Mouse (Mus musculus) MEL (cell line): Measurements from ENCODE around the gene Mrpl53. TPM values are rescaled to one million over a fixed set of nuclear protein-coding genes. Genes with fewer than 3 reads are reported as not detected.
A peak's percentile ranks its signal among the peaks of the same experiment; 100 is the strongest.

ENCODE experiments used
- DNase-seq: peaks from one replicate; pipeline ENCODE4 v3.0.0; 2011; ENCODE audit warnings: low read depth, low spot score
- H3K27ac ChIP-seq: 2 replicates; pipeline ENCODE4 v1.5.1; 2012; ENCODE audit warnings: low read depth, mild to moderate bottlenecking, control low read depth, low read length, moderate library complexity; ENCODE audit not compliant: control insufficient read depth
- H3K27me3 ChIP-seq, 2 experiments: fragments of 150-350 bp in 1 of 2; sonication (generic) in 1 of 2; 2 replicates each; pipeline ENCODE4 v1.6.1; 2012; ENCODE audit warnings: low read length in 2 of 2, mild to moderate bottlenecking in 2 of 2, improper control_type of control experiment in 1 of 2, moderate library complexity in 1 of 2; ENCODE audit not compliant: insufficient read depth in 2 of 2, control insufficient read depth in 1 of 2
- H3K36me3 ChIP-seq, 2 experiments: 2 replicates each; pipeline ENCODE4 v1.6.1; 2012 to 2014; ENCODE audit warnings: low read length in 2 of 2, improper control_type of control experiment in 1 of 2, inconsistent platforms in 1 of 2, mild to moderate bottlenecking in 1 of 2; ENCODE audit not compliant: insufficient read depth in 2 of 2, control insufficient read depth in 1 of 2
- H3K4me1 ChIP-seq, 2 experiments: fragments of 150-350 bp in 1 of 2; sonication (generic) in 1 of 2; 2 replicates each; pipeline ENCODE4 v1.6.1; 2012; ENCODE audit warnings: low read length in 2 of 2, improper control_type of control experiment in 1 of 2, mild to moderate bottlenecking in 1 of 2; ENCODE audit not compliant: insufficient read depth in 2 of 2, control insufficient read depth in 1 of 2
- H3K4me3 ChIP-seq, 2 experiments: fragments of 150-350 bp in 1 of 2; sonication (generic) in 1 of 2; 2 replicates each; pipeline ENCODE4 v1.5.1; 2012; ENCODE audit warnings: low read depth in 2 of 2, low read length in 2 of 2, mild to moderate bottlenecking in 2 of 2, moderate library complexity in 2 of 2, control low read depth in 1 of 2, improper control_type of control experiment in 1 of 2; ENCODE audit not compliant: control insufficient read depth in 1 of 2, insufficient read depth in 1 of 2
- H3K79me2 ChIP-seq: 2 replicates; pipeline ENCODE4 v1.6.1; 2012; ENCODE audit warnings: mild to moderate bottlenecking, low read length, moderate library complexity; ENCODE audit not compliant: control insufficient read depth, poor library complexity, insufficient read depth
- H3K9ac ChIP-seq: 2 replicates; pipeline ENCODE4 v1.6.1; 2012; ENCODE audit warnings: low read depth, mild to moderate bottlenecking, control low read depth, low read length, moderate library complexity; ENCODE audit not compliant: control insufficient read depth, poor library complexity, severe bottlenecking
- H3K9me3 ChIP-seq: fragments of 150-350 bp; sonication (generic); replicated peaks from 2 replicates; pipeline ENCODE4 v1.6.1; 2012; ENCODE audit warnings: mild to moderate bottlenecking, low read length, improper control_type of control experiment, moderate library complexity; ENCODE audit not compliant: insufficient read depth
- BHLHE40 ChIP-seq: IDR thresholded peaks from 2 replicates; pipeline ENCODE4 v1.6.1; 2012; ENCODE audit warnings: low read depth, mild to moderate bottlenecking, inconsistent platforms, low read length, improper control_type of control experiment, borderline replicate concordance
- CHD1 ChIP-seq: IDR thresholded peaks from 2 replicates; pipeline ENCODE4 v1.6.1; 2012; ENCODE audit warnings: low read depth, mild to moderate bottlenecking, inconsistent platforms, low read length, improper control_type of control experiment
- CHD2 ChIP-seq: IDR thresholded peaks from 2 replicates; pipeline ENCODE4 v1.6.1; 2011; ENCODE audit warnings: low read length, improper control_type of control experiment
- CTCF ChIP-seq, 3 experiments: IDR thresholded peaks in 2 of 3; conservative IDR thresholded peaks in 1 of 3; 2 replicates each; pipeline ENCODE4 v1.5.1; 2011 to 2012; ENCODE audit warnings: low read length in 3 of 3, low read depth in 2 of 3, mild to moderate bottlenecking in 2 of 3, improper control_type of control experiment in 1 of 3, inconsistent platforms in 1 of 3, mixed read lengths in 1 of 3, moderate library complexity in 1 of 3; ENCODE audit not compliant: control insufficient read depth in 1 of 3, insufficient read depth in 1 of 3, poor library complexity in 1 of 3, severe bottlenecking in 1 of 3
- E2F4 ChIP-seq: IDR thresholded peaks from 2 replicates; pipeline ENCODE4 v1.6.1; 2011; ENCODE audit warnings: low read depth, low read length, improper control_type of control experiment, borderline replicate concordance
- ELF1 ChIP-seq: IDR thresholded peaks from 2 replicates; pipeline ENCODE4 v1.6.1; 2014; ENCODE audit warnings: low read depth, mild to moderate bottlenecking, inconsistent platforms, low read length, improper control_type of control experiment, moderate library complexity
- ETS1 ChIP-seq: IDR thresholded peaks from 2 replicates; pipeline ENCODE4 v1.6.1; 2012; ENCODE audit warnings: low read depth, mild to moderate bottlenecking, inconsistent platforms, low read length, improper control_type of control experiment, moderate library complexity
- GABPA ChIP-seq: IDR thresholded peaks from 2 replicates; pipeline ENCODE4 v1.6.1; 2012; ENCODE audit warnings: low read depth, mild to moderate bottlenecking, inconsistent platforms, low read length, improper control_type of control experiment, moderate library complexity
- GATA1 ChIP-seq: IDR thresholded peaks from 2 replicates; pipeline ENCODE4 v1.6.1; 2011; ENCODE audit warnings: low read depth, low read length, improper control_type of control experiment
- HCFC1 ChIP-seq: IDR thresholded peaks from 2 replicates; pipeline ENCODE4 v1.6.1; 2012; ENCODE audit warnings: low read depth, mild to moderate bottlenecking, inconsistent platforms, low read length, improper control_type of control experiment, moderate library complexity
- JUND ChIP-seq: IDR thresholded peaks from 2 replicates; pipeline ENCODE4 v1.6.1; 2011; ENCODE audit warnings: low read depth, mild to moderate bottlenecking, improper control_type of control experiment, low read length
- KAT2A ChIP-seq: conservative IDR thresholded peaks from 2 replicates; pipeline ENCODE4 v1.6.1; 2012; ENCODE audit warnings: low read depth, low read length, improper control_type of control experiment, inconsistent platforms
- MAFK ChIP-seq: IDR thresholded peaks from 2 replicates; pipeline ENCODE4 v1.6.1; 2011; ENCODE audit warnings: low read depth, mild to moderate bottlenecking, low read length, improper control_type of control experiment, borderline replicate concordance
- MAX ChIP-seq: IDR thresholded peaks from 2 replicates; pipeline ENCODE4 v1.6.1; 2011; ENCODE audit warnings: low read length, improper control_type of control experiment
- MAZ ChIP-seq: IDR thresholded peaks from 2 replicates; pipeline ENCODE4 v1.6.1; 2012; ENCODE audit warnings: low read depth, mild to moderate bottlenecking, inconsistent platforms, low read length, improper control_type of control experiment
- MEF2A ChIP-seq: IDR thresholded peaks from 2 replicates; pipeline ENCODE4 v1.6.1; 2014; ENCODE audit warnings: low read depth, mild to moderate bottlenecking, inconsistent platforms, low read length, improper control_type of control experiment; ENCODE audit not compliant: poor library complexity, insufficient replicate concordance, severe bottlenecking; ENCODE audit errors: extremely low read depth
- MXI1 ChIP-seq: IDR thresholded peaks from 2 replicates; pipeline ENCODE4 v1.6.1; 2011; ENCODE audit warnings: mild to moderate bottlenecking, low read depth, low read length, improper control_type of control experiment
- MYB ChIP-seq: IDR thresholded peaks from 2 replicates; pipeline ENCODE4 v1.6.1; 2011; ENCODE audit warnings: mild to moderate bottlenecking, low read depth, low read length, improper control_type of control experiment
- MYC ChIP-seq: IDR thresholded peaks from 2 replicates; pipeline ENCODE4 v1.6.1; 2011; ENCODE audit warnings: low read depth, mild to moderate bottlenecking, low read length, improper control_type of control experiment, moderate library complexity
- NELFE ChIP-seq: IDR thresholded peaks from 2 replicates; pipeline ENCODE4 v1.6.1; 2011; ENCODE audit warnings: low read depth, low read length, improper control_type of control experiment
- NRF1 ChIP-seq: IDR thresholded peaks from 2 replicates; pipeline ENCODE4 v1.6.1; 2014; ENCODE audit warnings: low read depth, mild to moderate bottlenecking, inconsistent platforms, low read length, improper control_type of control experiment, moderate library complexity; ENCODE audit not compliant: poor library complexity, insufficient read depth, severe bottlenecking
- POLR2AphosphoS2 ChIP-seq: IDR thresholded peaks from 2 replicates; pipeline ENCODE4 v1.6.1; 2011; ENCODE audit warnings: low read length, improper control_type of control experiment
- POLR2AphosphoS5 ChIP-seq: IDR thresholded peaks from 2 replicates; pipeline ENCODE4 v1.6.1; 2012; ENCODE audit warnings: low read depth, borderline replicate concordance, mild to moderate bottlenecking, inconsistent platforms, low read length, moderate library complexity, mixed read lengths
- RAD21 ChIP-seq: IDR thresholded peaks from 2 replicates; pipeline ENCODE4 v1.6.1; 2011; ENCODE audit warnings: mild to moderate bottlenecking, low read depth, low read length, improper control_type of control experiment
- RCOR1 ChIP-seq: IDR thresholded peaks from 2 replicates; pipeline ENCODE4 v1.6.1; 2012; ENCODE audit warnings: low read depth, mild to moderate bottlenecking, inconsistent platforms, low read length, improper control_type of control experiment
- SIN3A ChIP-seq: IDR thresholded peaks from 2 replicates; pipeline ENCODE4 v1.6.1; 2012; ENCODE audit warnings: low read length, improper control_type of control experiment, inconsistent platforms
- SMC3 ChIP-seq: IDR thresholded peaks from 2 replicates; pipeline ENCODE4 v1.6.1; 2011; ENCODE audit warnings: low read depth, low read length, improper control_type of control experiment
- TAL1 ChIP-seq: IDR thresholded peaks from 2 replicates; pipeline ENCODE4 v1.6.1; 2012; ENCODE audit warnings: mild to moderate bottlenecking, inconsistent platforms, low read length, moderate library complexity, mixed read lengths
- TBP ChIP-seq: IDR thresholded peaks from 2 replicates; pipeline ENCODE4 v1.8.0; 2011; ENCODE audit warnings: low read depth, low read length, improper control_type of control experiment
- TCF12 ChIP-seq: IDR thresholded peaks from 2 replicates; pipeline ENCODE4 v1.6.1; 2014; ENCODE audit warnings: low read depth, mild to moderate bottlenecking, inconsistent platforms, low read length, improper control_type of control experiment, moderate library complexity
- UBTF ChIP-seq: IDR thresholded peaks from 2 replicates; pipeline ENCODE4 v1.6.1; 2012; ENCODE audit warnings: low read depth, mild to moderate bottlenecking, inconsistent platforms, low read length, improper control_type of control experiment, moderate library complexity, borderline replicate concordance; ENCODE audit not compliant: insufficient read depth
- USF1 ChIP-seq: IDR thresholded peaks from 2 replicates; pipeline ENCODE4 v1.6.1; 2014; ENCODE audit warnings: low read depth, mild to moderate bottlenecking, inconsistent platforms, low read length, improper control_type of control experiment, moderate library complexity
- USF2 ChIP-seq, 2 experiments: IDR thresholded peaks; 2 replicates each; pipeline ENCODE4 v1.6.1; 2011 to 2012; ENCODE audit warnings: improper control_type of control experiment in 2 of 2, low read length in 2 of 2, borderline replicate concordance in 1 of 2, inconsistent platforms in 1 of 2, low read depth in 1 of 2, mild to moderate bottlenecking in 1 of 2; ENCODE audit not compliant: insufficient read depth in 1 of 2
- ZC3H11A ChIP-seq: IDR thresholded peaks from 2 replicates; pipeline ENCODE4 v1.6.1; 2012; ENCODE audit warnings: low read depth, mild to moderate bottlenecking, inconsistent platforms, low read length, improper control_type of control experiment
- ZKSCAN1 ChIP-seq: IDR thresholded peaks from 2 replicates; pipeline ENCODE4 v1.6.1; 2012; ENCODE audit warnings: low read depth, mild to moderate bottlenecking, inconsistent platforms, low read length, improper control_type of control experiment, moderate library complexity
- ZMIZ1 ChIP-seq: IDR thresholded peaks from 2 replicates; pipeline ENCODE4 v1.6.1; 2012; ENCODE audit warnings: low read depth, mild to moderate bottlenecking, inconsistent platforms, low read length, improper control_type of control experiment, moderate library complexity
- ZNF384 ChIP-seq: IDR thresholded peaks from 2 replicates; pipeline ENCODE4 v1.6.1; 2012; ENCODE audit warnings: low read depth, mild to moderate bottlenecking, inconsistent platforms, low read length, improper control_type of control experiment
- polyA plus RNA-seq, 2 experiments: library from polyadenylated mRNA; stranded (reverse) in 1 of 2; unstranded in 1 of 2; fragments of >175 nt in 1 of 2; fragments of >200 nt in 1 of 2; gene quantifications; 2 replicates each; pipeline versions ENCODE4 v1.2.1 to v1.2.4; 2012; ENCODE audit warnings: low replicate concordance in 2 of 2, low read depth in 1 of 2; ENCODE audit not compliant: insufficient read length in 2 of 2, insufficient read depth in 1 of 2, missing spikeins in 1 of 2
- total RNA-seq: library from RNA; depleted of rRNA; stranded (reverse); fragments of 300-350 nt; gene quantifications from 2 replicates; pipeline ENCODE4 v1.2.3, GENCODE M21; 2012

The Mrpl53 gene
- total and polyA plus RNA-seq, 3 experiments, result 63.8 to 91.3 TPM; not detected in 1

DNA sequence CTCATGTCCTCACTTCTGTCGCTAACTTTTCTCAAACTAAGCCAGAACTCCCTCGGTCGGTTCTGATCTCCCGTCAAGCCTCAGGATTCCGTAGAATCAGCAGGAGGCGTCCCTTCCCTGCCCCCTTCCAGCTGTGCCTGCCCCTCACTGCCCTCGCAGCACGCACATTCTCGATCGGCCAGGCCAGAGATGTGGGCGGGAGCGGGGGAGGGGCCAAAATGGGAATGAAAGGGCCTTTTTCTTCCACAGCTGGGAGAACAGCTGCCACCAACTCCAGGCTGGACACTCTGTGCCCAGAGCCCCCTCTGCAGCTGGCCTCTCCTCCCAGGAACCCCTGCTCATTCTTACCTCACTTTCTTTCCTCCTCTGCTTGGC lies 28.7 kb downstream of the Mrpl53 start:
- no peaks in the 10 kb centered on the region for H3K27me3 ChIP-seq
- peak overlapping the region; percentile 55 for H3K27ac ChIP-seq
- H3K36me3 ChIP-seq, result no peaks in the 10 kb centered on the region
- peaks cover 6% of the 10 kb centered on the region; the same call in 1 of the 2 replicates for H3K79me2 ChIP-seq
- H3K9ac ChIP-seq, result peak overlapping the region; percentile 89
- H3K4me1 ChIP-seq, result peaks cover 0 to 10% of the 10 kb centered on the region in 2 experiments; a peak in 3 of 4 replicates
- H3K4me3 ChIP-seq, result peak overlapping the region; percentile 72 to 91
- DNase-seq, result peak; percentile 76
- H3K9me3 ChIP-seq, result no peaks in the 10 kb centered on the region
- TF ChIP-seq ELF1, result no peak
- no peak for TF ChIP-seq ZNF384
- no peak for TF ChIP-seq NRF1
- no peak; the same call in 1 of the 2 replicates for TF ChIP-seq MAX
- TF ChIP-seq UBTF, result no peak
- TF ChIP-seq GATA1, result no peak
- no peak for TF ChIP-seq TBP
- no peak for TF ChIP-seq E2F4
- TF ChIP-seq SIN3A, result peak; percentile 35; the same call in 1 of the 2 replicates
- no peak for TF ChIP-seq RAD21
- 0 out of 2 replicates have a peak, but pooled peaks have one; percentile 29 for TF ChIP-seq ETS1
- TF ChIP-seq USF2 (IDR thresholded peaks at IDR 0.05; ENCODE audit: borderline replicate concordance in 1 of 2, insufficient read depth in 1 of 2, low read depth in 1 of 2, low read length in 2 of 2), result no peak
- no peak for TF ChIP-seq CHD1
- TF ChIP-seq POLR2AphosphoS2, result no peak; the same call in 1 of the 2 replicates
- no peak for TF ChIP-seq MEF2A
- TF ChIP-seq TCF12, result 0 out of 2 replicates have a peak, but pooled peaks have one; percentile 8
- no peak for TF ChIP-seq ZMIZ1
- no peak for TF ChIP-seq BHLHE40
- TF ChIP-seq GABPA, result no peak
- no peak for TF ChIP-seq ZKSCAN1
- TF ChIP-seq POLR2AphosphoS5, result no peak
- no peak for TF ChIP-seq TAL1
- no peak for TF ChIP-seq MAFK
- no peak for TF ChIP-seq KAT2A
- no peak for TF ChIP-seq CHD2
- peak; percentile 42; the same call in 1 of the 2 replicates for TF ChIP-seq MXI1
- no peak for TF ChIP-seq MYB
- no peak for TF ChIP-seq CTCF (IDR thresholded peaks at IDR 0.05 in 2 of 3, conservative IDR thresholded peaks at IDR 0.05 in 1 of 3; ENCODE audit: control insufficient read depth in 1 of 3, insufficient read depth in 1 of 3, low read depth in 2 of 3, low read length in 3 of 3, poor library complexity in 1 of 3, severe bottlenecking in 1 of 3)
- no peak for TF ChIP-seq ZC3H11A
- no peak for TF ChIP-seq JUND
- TF ChIP-seq USF1, result no peak
- TF ChIP-seq MYC, result no peak
- peak; percentile 55; the same call in 1 of the 2 replicates for TF ChIP-seq MAZ
- TF ChIP-seq SMC3, result no peak
- no peak for TF ChIP-seq RCOR1
- no peak; the same call in 1 of the 2 replicates for TF ChIP-seq HCFC1
- TF ChIP-seq NELFE, result peak; percentile 30; the same call in 1 of the 2 replicates
